Mouse (Mus musculus): ENCODE measurements around the gene Hsp90ab1.

Hsp90ab1 gene

GRCm38 (mm10) chr17:45543115-45543514 lies 30.0 kb downstream of the Hsp90ab1 start:
- no peak for DNase-seq (ENCODE audit: low spot score in 2 of 2)

DNA sequence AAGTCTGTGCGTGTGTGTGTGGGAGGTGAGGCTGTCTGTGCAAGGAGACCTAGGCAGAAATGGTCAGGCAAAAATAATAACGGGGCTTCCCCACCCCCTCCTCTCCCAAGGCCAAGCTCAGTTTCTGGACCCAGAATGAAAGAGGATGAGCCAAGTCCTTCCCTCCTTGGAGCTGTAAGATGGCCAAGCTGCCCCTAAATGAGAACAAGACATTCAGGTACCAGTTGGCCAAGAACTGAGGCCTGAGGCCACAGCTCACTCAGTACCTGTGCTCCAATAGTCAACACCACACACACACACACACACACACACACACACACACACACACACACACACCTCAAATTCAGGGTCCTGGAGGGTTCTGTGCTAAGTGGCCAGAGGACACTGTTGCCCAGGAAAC lies 30.4 kb downstream of the Hsp90ab1 start:
- DNase-seq (ENCODE audit: low spot score in 2 of 2), result no peak

DNA sequence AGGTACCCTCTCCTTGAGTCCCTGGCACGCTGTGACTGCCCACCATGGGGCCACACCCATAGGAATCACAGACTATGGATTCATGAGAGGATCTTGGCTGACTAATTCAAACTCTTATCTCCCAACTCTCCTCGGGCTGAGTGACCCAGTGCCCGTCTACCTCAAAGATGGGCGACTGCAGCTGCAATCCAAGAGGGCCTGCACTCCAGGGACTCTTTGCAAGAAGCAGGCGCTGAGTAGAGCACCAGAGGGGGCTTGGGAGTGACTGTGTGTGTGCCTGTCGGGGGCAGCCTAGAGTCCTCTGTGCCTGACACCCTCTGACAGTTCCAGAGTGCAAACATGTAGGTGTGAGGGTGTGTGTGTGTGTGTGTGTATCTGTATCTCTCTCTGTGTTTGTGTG lies 30.9 kb downstream of the Hsp90ab1 start:
- DNase-seq (ENCODE audit: low spot score in 2 of 2), result no peak

DNA sequence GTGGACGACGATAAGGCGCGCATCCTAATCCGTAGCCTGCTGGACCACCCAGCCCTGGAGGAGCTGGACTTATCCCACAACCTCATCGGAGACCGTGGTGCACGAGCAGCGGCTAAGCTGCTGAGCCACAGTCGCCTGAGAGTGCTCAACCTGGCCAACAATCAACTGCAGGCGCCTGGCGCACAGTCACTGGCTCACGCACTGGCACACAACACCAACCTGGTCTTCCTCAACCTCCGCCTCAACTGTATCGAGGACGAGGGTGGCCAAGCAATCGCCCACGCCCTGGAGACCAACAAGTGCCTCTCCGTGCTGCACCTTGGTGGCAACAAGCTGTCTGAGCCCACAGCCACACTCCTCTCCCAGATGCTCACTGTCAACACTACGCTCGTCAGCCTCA lies 33.4 kb downstream of the Hsp90ab1 start:
- no peak for DNase-seq (ENCODE audit: low spot score in 2 of 2)

GRCm38 (mm10) chr17:45538394-45538793 lies 34.7 kb downstream of the Hsp90ab1 start:
- DNase-seq (ENCODE audit: low spot score in 2 of 2), result no peak

GRCm38 (mm10) chr17:45536264-45536663 lies 36.8 kb downstream of the Hsp90ab1 start:
- no peak for DNase-seq (ENCODE audit: low spot score in 2 of 2)

DNA sequence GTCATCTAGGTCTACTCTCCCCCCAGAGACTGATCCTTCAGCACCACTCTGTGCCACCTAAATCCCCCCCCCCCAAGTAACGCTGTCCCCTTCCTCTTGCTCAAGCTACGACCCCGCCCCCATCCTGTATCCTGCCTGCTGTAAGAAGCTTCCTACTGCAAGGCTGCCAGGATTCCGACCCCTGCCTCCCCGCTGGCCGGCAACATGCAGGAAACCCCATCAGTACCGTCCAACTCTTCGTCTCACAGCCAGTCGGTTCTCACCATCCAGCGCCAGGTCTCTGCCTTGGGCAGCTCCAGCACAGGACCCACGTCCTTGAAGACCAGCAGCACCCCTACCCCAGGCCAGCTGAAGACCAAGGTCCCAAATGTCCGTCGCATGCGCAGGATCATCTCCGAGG lies 40.2 kb downstream of the Hsp90ab1 start:
- no peak for DNase-seq (ENCODE audit: low spot score in 2 of 2)

GRCm38 (mm10) chr17:45530346-45530782 lies 42.7 kb downstream of the Hsp90ab1 start:
- DNase-seq (ENCODE audit: low spot score in 2 of 2), result peak in 1 of 2 experiments; percentile 89

GRCm38 (mm10) chr17:45526571-45526970 lies 46.5 kb downstream of the Hsp90ab1 start:
- no peak for DNase-seq (ENCODE audit: low spot score in 2 of 2)

DNA sequence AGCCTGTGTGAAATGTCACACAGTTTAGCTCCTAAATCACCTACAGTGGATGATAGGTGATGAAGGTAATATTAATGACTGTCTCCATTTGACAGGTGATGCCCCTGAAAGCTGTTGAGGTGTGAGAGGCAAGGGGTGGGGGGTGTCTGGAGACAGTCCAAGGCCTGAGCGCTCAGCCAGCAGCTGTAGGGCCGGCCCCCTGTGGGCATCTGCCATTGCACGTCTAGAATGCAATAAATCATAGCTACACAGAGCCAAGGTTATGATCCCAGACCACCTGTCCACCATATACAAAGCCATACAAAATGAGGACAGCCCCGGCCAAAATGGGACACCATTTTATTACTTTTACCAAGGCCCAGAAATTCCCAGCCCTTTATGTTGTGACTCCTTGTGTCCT lies 48.1 kb downstream of the Hsp90ab1 start:
- DNase-seq (ENCODE audit: low spot score in 2 of 2), result peak in 1 of 2 experiments; percentile 78

GRCm38 (mm10) chr17:45523263-45523662 lies 49.8 kb downstream of the Hsp90ab1 start, which contains the start of gene Tcte1:
Gene Tcte1, plus strand, starts transcription at chr17:45523434.
- DNase-seq (ENCODE audit: low spot score in 2 of 2), result peak in 1 of 2 experiments; percentile 55

GRCm38 (mm10) chr17:45520136-45520535 lies 52.9 kb downstream of the Hsp90ab1 start:
- no peak for DNase-seq (ENCODE audit: low spot score in 2 of 2)

DNA sequence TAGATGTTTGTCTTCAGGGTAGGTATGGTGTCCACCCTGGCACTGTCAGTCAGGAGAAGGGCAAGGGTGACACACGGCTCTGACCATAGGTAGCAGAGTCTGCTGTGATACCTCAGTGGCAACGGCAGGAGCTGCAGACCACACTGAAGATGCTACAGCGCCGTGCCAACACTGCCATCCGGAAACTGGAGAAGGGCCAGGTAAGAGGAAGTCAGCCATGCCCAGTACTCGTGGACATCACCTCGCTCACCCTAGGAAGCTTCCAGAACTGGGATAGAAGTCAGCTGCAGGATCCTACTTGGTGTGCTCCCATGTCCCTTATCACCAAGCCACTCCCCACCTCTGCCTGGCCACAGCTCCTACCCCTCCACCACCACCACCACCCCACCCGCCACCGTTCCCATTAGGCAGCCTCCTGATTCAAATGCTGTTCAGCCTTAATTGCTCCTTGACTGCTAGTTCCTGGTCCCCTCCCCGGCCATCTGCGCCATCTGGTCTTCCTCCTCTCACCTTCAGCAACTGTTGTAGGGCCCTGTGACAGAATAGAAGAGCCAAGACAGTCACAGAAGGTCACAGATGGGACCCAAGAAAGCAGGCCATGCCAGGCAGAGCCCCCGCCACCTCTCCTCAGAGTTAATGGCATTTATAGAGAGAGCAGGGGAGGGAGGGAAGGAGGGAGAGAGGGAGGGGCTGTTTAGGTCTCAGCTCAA lies 54.1 kb downstream of the Hsp90ab1 start:
- DNase-seq (ENCODE audit: low spot score in 2 of 2), result peak in 1 of 2 experiments; percentile 67
